Mouse (Mus musculus): ENCODE results near the gene Gpbar1.

The Gpbar1 gene

GRCm38 (mm10) chr1:74262510-74262909 lies 15.8 kb upstream of the Gpbar1 start:
- TF ChIP-seq POU5F1 (IDR thresholded peaks at IDR 0.05; ENCODE audit: borderline replicate concordance, low read length) (no peak), CTCF (conservative IDR thresholded peaks at IDR 0.05; ENCODE audit: low read length) (no peak), NANOG (IDR thresholded peaks at IDR 0.05; ENCODE audit: borderline replicate concordance, low read length) (no peak)
- H3K4me1 ChIP-seq (replicated peaks; ENCODE audit: low read depth, low read length), result peaks cover 29% of the 10 kb centered on the region
- H3K9me3 ChIP-seq (ENCODE audit: low read length), result no peaks in the 10 kb centered on the region
- H3K27me3 ChIP-seq (ENCODE audit: insufficient read depth, low read length), result no peaks in the 10 kb centered on the region
- H3K4me3 ChIP-seq (replicated peaks; ENCODE audit: low read length), result no peak overlapping the region
- peaks cover 98% of the 10 kb centered on the region for H3K36me3 ChIP-seq (ENCODE audit: insufficient read depth, low read length)

DNA sequence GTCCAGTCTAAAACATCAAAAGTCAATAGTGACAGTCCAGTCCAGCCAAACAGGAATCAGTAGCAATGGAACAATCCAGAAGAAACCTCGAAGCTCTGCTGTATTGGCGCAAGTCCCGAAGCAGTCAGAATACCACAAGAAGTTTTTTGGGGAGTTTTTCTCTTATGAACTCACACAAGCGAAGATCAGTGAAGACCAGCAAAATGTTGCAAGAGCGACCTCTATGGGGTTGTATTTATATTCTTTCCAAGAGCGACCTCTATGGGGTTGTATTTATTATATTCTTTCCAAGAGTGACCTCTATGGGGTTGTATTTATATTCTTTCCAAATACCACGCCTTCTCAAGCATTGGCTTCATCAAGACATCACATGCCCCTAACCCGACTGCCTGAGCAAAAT lies 9.6 kb upstream of the Gpbar1 start:
- peaks cover 54% of the 10 kb centered on the region for H3K36me3 ChIP-seq (ENCODE audit: insufficient read depth, low read length)
- TF ChIP-seq CTCF (conservative IDR thresholded peaks at IDR 0.05; ENCODE audit: low read length) (peak; percentile 19; the same call in 1 of the 2 replicates), NANOG (IDR thresholded peaks at IDR 0.05; ENCODE audit: borderline replicate concordance, low read length) (no peak)
- H3K9me3 ChIP-seq (ENCODE audit: low read length), result no peaks in the 10 kb centered on the region
- no peaks in the 10 kb centered on the region for H3K27me3 ChIP-seq (ENCODE audit: insufficient read depth, low read length)
- peaks cover 2% of the 10 kb centered on the region; the same call in 1 of the 2 replicates for H3K4me1 ChIP-seq (replicated peaks; ENCODE audit: low read depth, low read length)
- no peak overlapping the region for H3K4me3 ChIP-seq (replicated peaks; ENCODE audit: low read length)

DNA sequence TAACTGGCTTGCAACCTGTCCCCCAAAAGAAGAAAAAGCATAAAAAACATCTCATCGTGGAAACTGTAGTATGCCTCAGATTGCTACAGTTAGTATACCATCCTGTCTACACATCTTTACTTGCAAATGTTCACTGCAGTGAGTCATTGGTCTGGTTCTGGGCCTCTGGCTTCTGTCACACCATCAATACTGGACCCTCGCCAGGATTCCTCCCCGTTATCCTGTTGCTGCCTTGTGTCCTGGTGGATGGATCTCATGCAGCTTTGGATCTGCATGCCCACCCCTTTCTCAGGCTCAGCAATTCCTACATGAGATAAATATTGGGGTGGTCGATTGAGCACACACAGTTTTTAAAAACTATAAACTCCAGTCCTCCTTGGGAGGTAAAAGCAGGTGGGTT lies 6.7 kb upstream of the Gpbar1 start:
- TF ChIP-seq POU5F1 (IDR thresholded peaks at IDR 0.05; ENCODE audit: borderline replicate concordance, low read length), result no peak
- TF ChIP-seq CTCF (conservative IDR thresholded peaks at IDR 0.05; ENCODE audit: low read length), result no peak
- TF ChIP-seq NANOG (IDR thresholded peaks at IDR 0.05; ENCODE audit: borderline replicate concordance, low read length), result no peak
- Histone ChIP-seq H3K36me3 (ENCODE audit: insufficient read depth, low read length) (peaks cover 25% of the 10 kb centered on the region), H3K27me3 (ENCODE audit: insufficient read depth, low read length) (no peaks in the 10 kb centered on the region), H3K4me3 (replicated peaks; ENCODE audit: low read length) (no peak overlapping the region), H3K9me3 (ENCODE audit: low read length) (no peaks in the 10 kb centered on the region), H3K4me1 (replicated peaks; ENCODE audit: low read depth, low read length) (peaks cover 8% of the 10 kb centered on the region)

- TF ChIP-seq POU5F1 (IDR thresholded peaks at IDR 0.05; ENCODE audit: borderline replicate concordance, low read length) (no peak), CTCF (conservative IDR thresholded peaks at IDR 0.05; ENCODE audit: low read length) (no peak), NANOG (IDR thresholded peaks at IDR 0.05; ENCODE audit: borderline replicate concordance, low read length) (no peak)
- Histone ChIP-seq H3K4me3 (replicated peaks; ENCODE audit: low read length) (no peak overlapping the region), H3K4me1 (replicated peaks; ENCODE audit: low read depth, low read length) (peaks cover 38% of the 10 kb centered on the region), H3K9me3 (ENCODE audit: low read length) (no peaks in the 10 kb centered on the region), H3K27me3 (ENCODE audit: insufficient read depth, low read length) (no peaks in the 10 kb centered on the region), H3K36me3 (ENCODE audit: insufficient read depth, low read length) (peaks cover 15% of the 10 kb centered on the region)
These were observed 3.3 kb upstream of the Gpbar1 start for GRCm38 (mm10) chr1:74275015-74275414.

DNA sequence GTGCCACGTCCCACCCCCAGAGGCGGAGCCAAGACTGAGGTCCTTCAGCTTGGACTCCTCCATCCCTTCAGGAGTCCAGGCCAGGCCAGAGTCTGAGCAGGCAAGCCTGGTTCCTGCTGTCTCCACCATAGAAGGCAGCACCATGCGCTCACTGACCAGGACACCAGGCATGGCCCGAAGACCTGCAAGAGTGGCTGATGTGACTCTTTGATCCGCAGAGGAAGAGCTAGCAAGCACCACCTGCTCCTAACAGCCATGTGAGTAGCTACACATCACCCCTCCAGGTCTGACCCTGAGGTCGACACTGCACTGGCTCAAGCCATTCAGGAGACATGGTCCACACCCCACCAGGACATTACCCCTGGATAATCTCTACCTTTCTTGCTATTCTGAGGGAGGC lies 1.3 kb upstream of the Gpbar1 start:
- Histone ChIP-seq H3K4me1 (replicated peaks; ENCODE audit: low read depth, low read length) (peaks cover 56% of the 10 kb centered on the region), H3K9me3 (ENCODE audit: low read length) (no peaks in the 10 kb centered on the region), H3K36me3 (ENCODE audit: insufficient read depth, low read length) (peaks cover 36% of the 10 kb centered on the region), H3K4me3 (replicated peaks; ENCODE audit: low read length) (no peak overlapping the region), H3K27me3 (ENCODE audit: insufficient read depth, low read length) (no peaks in the 10 kb centered on the region)
- TF ChIP-seq NANOG (IDR thresholded peaks at IDR 0.05; ENCODE audit: borderline replicate concordance, low read length) (no peak), CTCF (conservative IDR thresholded peaks at IDR 0.05; ENCODE audit: low read length) (no peak), POU5F1 (IDR thresholded peaks at IDR 0.05; ENCODE audit: borderline replicate concordance, low read length) (no peak)

- H3K4me1 ChIP-seq (replicated peaks; ENCODE audit: low read depth, low read length), result peaks cover 65% of the 10 kb centered on the region
- no peak overlapping the region for H3K4me3 ChIP-seq (replicated peaks; ENCODE audit: low read length)
These were observed 340 bp upstream of the Gpbar1 start for GRCm38 (mm10) chr1:74277883-74278537.

DNA sequence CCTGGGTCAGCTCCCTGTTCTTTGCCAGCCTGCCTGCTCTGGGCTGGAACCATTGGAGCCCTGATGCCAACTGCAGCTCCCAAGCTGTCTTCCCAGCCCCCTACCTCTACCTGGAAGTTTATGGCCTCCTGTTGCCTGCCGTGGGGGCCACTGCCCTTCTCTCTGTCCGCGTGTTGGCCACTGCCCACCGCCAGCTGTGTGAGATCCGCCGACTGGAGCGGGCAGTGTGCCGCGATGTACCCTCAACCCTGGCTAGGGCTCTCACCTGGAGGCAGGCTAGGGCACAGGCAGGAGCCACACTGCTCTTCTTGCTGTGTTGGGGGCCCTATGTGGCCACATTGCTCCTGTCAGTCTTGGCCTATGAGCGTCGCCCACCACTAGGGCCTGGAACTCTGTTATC lies 638 bp downstream of the Gpbar1 start:
- no peaks in the 10 kb centered on the region for H3K27me3 ChIP-seq (ENCODE audit: insufficient read depth, low read length)
- peaks cover 74% of the 10 kb centered on the region for H3K4me1 ChIP-seq (replicated peaks; ENCODE audit: low read depth, low read length)
- TF ChIP-seq NANOG (IDR thresholded peaks at IDR 0.05; ENCODE audit: borderline replicate concordance, low read length), result no peak
- no peak for TF ChIP-seq CTCF (conservative IDR thresholded peaks at IDR 0.05; ENCODE audit: low read length)
- TF ChIP-seq POU5F1 (IDR thresholded peaks at IDR 0.05; ENCODE audit: borderline replicate concordance, low read length), result no peak
- no peaks in the 10 kb centered on the region for H3K9me3 ChIP-seq (ENCODE audit: low read length)
- peaks cover 53% of the 10 kb centered on the region for H3K36me3 ChIP-seq (ENCODE audit: insufficient read depth, low read length)
- H3K4me3 ChIP-seq (replicated peaks; ENCODE audit: low read length), result peak overlapping the region; percentile 41

More at GRCm38 (mm10) chr1:74277883-74278537, 340 bp upstream of the Gpbar1 start:
- H3K27me3 ChIP-seq (ENCODE audit: insufficient read depth, low read length), result no peaks in the 10 kb centered on the region
- no peak for TF ChIP-seq POU5F1 (IDR thresholded peaks at IDR 0.05; ENCODE audit: borderline replicate concordance, low read length)
- no peak for TF ChIP-seq NANOG (IDR thresholded peaks at IDR 0.05; ENCODE audit: borderline replicate concordance, low read length)
- no peak for TF ChIP-seq CTCF (conservative IDR thresholded peaks at IDR 0.05; ENCODE audit: low read length)
- H3K36me3 ChIP-seq (ENCODE audit: insufficient read depth, low read length), result peaks cover 45% of the 10 kb centered on the region
- H3K9me3 ChIP-seq (ENCODE audit: low read length), result no peaks in the 10 kb centered on the region

DNA sequence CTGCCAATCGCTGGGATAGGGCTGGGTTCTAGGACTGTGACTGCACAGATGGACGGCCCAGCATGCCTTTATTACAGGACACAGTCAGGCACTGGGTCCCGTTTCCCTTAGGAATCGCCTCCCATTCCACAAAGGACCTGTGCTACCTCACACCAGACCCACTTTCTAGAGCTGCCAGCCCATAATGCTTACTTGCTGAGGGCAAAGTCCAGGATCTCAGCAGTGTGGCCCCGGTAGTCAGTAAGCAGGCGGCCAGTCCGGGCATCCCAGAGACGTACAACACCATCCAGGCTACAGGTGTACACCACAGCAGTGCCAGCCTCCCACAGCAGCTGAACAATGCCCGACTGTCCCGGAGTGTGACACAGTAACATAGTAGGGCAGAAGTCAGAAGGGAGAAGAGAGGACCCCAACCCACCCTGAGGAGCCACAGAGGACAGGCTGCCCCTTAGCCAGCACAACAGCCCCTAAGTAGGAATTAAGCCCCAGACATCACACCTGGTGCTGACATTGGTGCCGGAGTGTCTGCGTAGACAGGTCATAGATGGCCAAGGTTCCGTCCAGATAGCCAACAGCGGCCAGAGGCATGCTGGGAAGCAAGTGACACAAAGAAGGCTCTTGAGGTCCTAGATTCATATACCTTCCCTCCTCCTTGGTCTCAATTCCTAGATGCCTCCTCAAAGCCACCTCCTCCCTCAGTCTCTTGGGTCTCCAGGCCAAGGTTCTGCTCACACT lies 2.4 kb downstream of the Gpbar1 start:
- Histone ChIP-seq H3K4me1 (replicated peaks; ENCODE audit: low read depth, low read length) (peaks cover 76% of the 10 kb centered on the region), H3K36me3 (ENCODE audit: insufficient read depth, low read length) (peaks cover 53% of the 10 kb centered on the region), H3K4me3 (replicated peaks; ENCODE audit: low read length) (no peak overlapping the region), H3K9me3 (ENCODE audit: low read length) (no peaks in the 10 kb centered on the region), H3K27me3 (ENCODE audit: insufficient read depth, low read length) (no peaks in the 10 kb centered on the region)
- TF ChIP-seq NANOG (IDR thresholded peaks at IDR 0.05; ENCODE audit: borderline replicate concordance, low read length) (no peak), CTCF (conservative IDR thresholded peaks at IDR 0.05; ENCODE audit: low read length) (no peak), POU5F1 (IDR thresholded peaks at IDR 0.05; ENCODE audit: borderline replicate concordance, low read length) (no peak)
